Mouse (Mus musculus): Measurements from ENCODE around the gene Hoxa11. TPM values are rescaled to one million over a fixed set of nuclear protein-coding genes. Genes with fewer than 3 reads are reported as not detected.

The Hoxa11 gene
- polyA plus RNA-seq, 1 experiment = 0.04 TPM

GRCm38 (mm10) chr6:52265913-52266665 lies 20.5 kb upstream of the Hoxa11 start:
- DNase-seq (ENCODE audit: extremely low spot score in 1 of 2, low spot score in 1 of 2) = no peak

- DNase-seq (ENCODE audit: extremely low spot score in 1 of 2, low spot score in 1 of 2) = no peak
These were observed 19.8 kb upstream of the Hoxa11 start for GRCm38 (mm10) chr6:52265306-52265912.

GRCm38 (mm10) chr6:52264106-52264790 lies 18.6 kb upstream of the Hoxa11 start:
- DNase-seq (ENCODE audit: extremely low spot score in 1 of 2, low spot score in 1 of 2) = no peak

- no peak for DNase-seq (ENCODE audit: extremely low spot score in 1 of 2, low spot score in 1 of 2)
These were observed 17.6 kb upstream of the Hoxa11 start for GRCm38 (mm10) chr6:52263321-52263585.

- DNase-seq (ENCODE audit: extremely low spot score in 1 of 2, low spot score in 1 of 2) = no peak
These were observed 17.1 kb upstream of the Hoxa11 start for GRCm38 (mm10) chr6:52262463-52263320.

GRCm38 (mm10) chr6:52261751-52262462 lies 16.3 kb upstream of the Hoxa11 start:
- DNase-seq (ENCODE audit: extremely low spot score in 1 of 2, low spot score in 1 of 2) = no peak

GRCm38 (mm10) chr6:52260654-52261575 lies 15.3 kb upstream of the Hoxa11 start, which contains the start of gene Hoxa13:
Gene Hoxa13 (minus strand): TSS chr6:52260880.
- no peak for DNase-seq (ENCODE audit: extremely low spot score in 1 of 2, low spot score in 1 of 2)

- DNase-seq (ENCODE audit: extremely low spot score in 1 of 2, low spot score in 1 of 2) = no peak
These were observed 14.2 kb upstream of the Hoxa11 start for GRCm38 (mm10) chr6:52259811-52260261.

- DNase-seq (ENCODE audit: extremely low spot score in 1 of 2, low spot score in 1 of 2) = no peak
These were observed 13.6 kb upstream of the Hoxa11 start for GRCm38 (mm10) chr6:52259081-52259790.

- DNase-seq (ENCODE audit: extremely low spot score in 1 of 2, low spot score in 1 of 2) = peak; percentile 11 to 86
These were observed 11.3 kb upstream of the Hoxa11 start for GRCm38 (mm10) chr6:52256956-52257355.

- no peak for DNase-seq (ENCODE audit: extremely low spot score in 1 of 2, low spot score in 1 of 2)
These were observed 8.2 kb upstream of the Hoxa11 start for GRCm38 (mm10) chr6:52253511-52254500.

GRCm38 (mm10) chr6:52252775-52253376 lies 7.3 kb upstream of the Hoxa11 start:
- DNase-seq (ENCODE audit: extremely low spot score in 1 of 2, low spot score in 1 of 2) = no peak

- no peak for DNase-seq (ENCODE audit: extremely low spot score in 1 of 2, low spot score in 1 of 2)
These were observed 6.6 kb upstream of the Hoxa11 start for GRCm38 (mm10) chr6:52252016-52252774.

GRCm38 (mm10) chr6:52251177-52251879 lies 5.7 kb upstream of the Hoxa11 start:
- no peak for DNase-seq (ENCODE audit: extremely low spot score in 1 of 2, low spot score in 1 of 2)

- no peak for DNase-seq (ENCODE audit: extremely low spot score in 1 of 2, low spot score in 1 of 2)
These were observed 4.2 kb upstream of the Hoxa11 start for GRCm38 (mm10) chr6:52249826-52250225.

GRCm38 (mm10) chr6:52249415-52249738 lies 3.8 kb upstream of the Hoxa11 start:
- no peak for DNase-seq (ENCODE audit: extremely low spot score in 1 of 2, low spot score in 1 of 2)

Measured in frontal cortex, adult 2 months (tissue).